Mouse (Mus musculus) embryonic stem cell, embryonic (primary cell): Measurements from ENCODE around the gene Ttyh2.

Experiments
- CTCF ChIA-PET, 4 experiments: fragments of 300-600 bp in 2 of 4; fragments of 350-600 bp in 2 of 4; sonication (Branson Sonifier 250); formaldehyde crosslinking; loops; one replicate each; lab custom pipeline; 2022; ENCODE audit warnings: inconsistent platforms in 2 of 4; lab: Charles Lee
- POLR2A ChIA-PET, 4 experiments: fragments of 300-600 bp in 2 of 4; fragments of 350-600 bp in 2 of 4; sonication (Branson Sonifier 250); formaldehyde crosslinking; loops; one replicate each; lab custom pipeline; 2022; ENCODE audit warnings: antibody characterized with exemption in 4 of 4, inconsistent platforms in 1 of 4; lab: Charles Lee

Ttyh2 gene

DNA sequence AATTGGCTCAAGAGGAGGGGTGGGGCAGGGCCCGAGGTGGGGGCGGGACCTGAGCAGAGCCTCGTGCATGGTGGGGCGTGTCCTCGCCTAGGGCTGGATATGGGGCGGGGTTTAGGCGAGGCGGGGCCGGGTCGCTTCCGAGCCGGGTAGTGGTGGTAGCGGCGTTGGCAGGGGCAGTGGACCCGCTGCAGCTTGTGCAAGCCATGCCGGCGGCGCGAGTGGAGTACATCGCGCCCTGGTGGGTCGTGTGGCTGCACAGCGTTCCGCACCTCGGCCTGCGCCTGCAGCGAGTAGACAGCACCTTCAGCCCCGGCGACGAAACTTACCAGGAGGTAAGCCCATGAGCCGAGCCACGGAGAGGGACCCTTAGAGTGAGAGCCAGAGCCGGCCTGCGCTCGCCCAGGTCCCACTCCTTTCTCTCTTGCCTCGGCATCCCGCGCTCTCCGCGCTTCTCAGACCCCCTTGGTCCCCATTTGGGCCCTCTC, at the start of gene Ttyh2:
Gene Ttyh2, plus strand, starts transcription at position 91 of the 485 bp plus-strand sequence.
- ChIA-PET POLR2A (interaction anchor here (0.5 to 10.4 kb wide), 15 partner anchors 7 to 1262 kb away, joined by 3 to 215 read pairs (median 4); partner anchors contain the start of gene Rpl38 (in 1 of the 4)), CTCF (interaction anchor here in 1 of 4 experiments (1.0 kb wide), 1 partner anchor 8 kb away, joined by 3 read pairs; no protein-coding TSS in a partner anchor)

DNA sequence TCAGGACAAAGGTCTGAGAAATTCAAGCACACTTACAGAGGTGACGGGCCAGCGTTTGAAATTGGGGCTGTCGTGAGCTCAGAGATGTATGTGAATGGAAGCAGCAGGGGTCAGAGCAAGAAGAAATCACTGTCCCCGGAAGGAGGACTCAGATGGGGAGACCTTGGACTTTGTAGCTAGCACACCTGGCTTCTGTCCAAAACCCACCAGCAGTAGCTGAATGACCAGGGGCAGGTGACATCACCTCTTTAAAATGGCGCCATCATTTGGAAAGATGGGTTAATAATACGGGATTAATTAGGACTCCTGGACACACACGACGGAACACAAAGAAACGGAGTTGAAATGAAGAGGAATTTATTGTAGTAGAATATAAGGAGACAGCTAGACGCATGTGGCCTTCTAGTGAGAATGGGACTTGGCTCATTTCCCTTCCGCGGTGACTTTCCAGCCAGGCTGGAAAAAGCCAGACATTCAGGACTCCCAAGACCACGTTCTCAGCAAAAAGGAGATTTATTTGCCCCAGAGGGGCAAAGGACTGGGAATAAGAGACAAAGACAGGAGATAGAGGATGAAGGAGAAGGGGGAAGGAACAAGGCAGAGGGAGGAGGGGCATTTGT, 49.0 kb upstream of the Ttyh2 start:
- CTCF ChIA-PET: interaction anchor here (0.5 to 8.2 kb wide), 11 partner anchors 10 to 215 kb away, joined by 3 to 133 read pairs (median 6); no protein-coding TSS in a partner anchor

DNA sequence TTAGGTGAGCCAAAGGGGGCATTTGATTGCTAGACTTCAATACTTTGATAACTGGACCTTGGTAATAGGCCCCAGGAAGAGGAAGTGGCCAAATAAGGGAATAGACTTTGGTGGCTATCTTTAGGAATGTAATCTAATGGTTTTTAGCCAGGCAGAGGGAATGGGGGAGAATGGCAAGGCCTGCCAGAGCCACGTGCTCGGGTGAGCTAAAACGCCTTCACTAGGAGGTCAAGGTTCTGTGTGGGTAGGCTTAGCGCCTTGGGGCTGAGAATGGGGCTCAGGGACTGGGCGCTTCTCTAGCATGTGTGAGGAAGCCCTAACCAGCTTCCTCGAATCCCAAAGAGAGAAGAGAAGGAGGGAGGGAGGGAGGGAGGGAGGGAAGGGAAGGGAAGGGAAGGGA, 48.2 kb upstream of the Ttyh2 start:
- CTCF ChIA-PET: interaction anchor here (0.5 to 8.2 kb wide), 47 partner anchors 8 to 689 kb away, joined by 3 to 133 read pairs (median 6); partner anchors contain the start of genes Btbd17 (in 1 of the 4) and Rpl38 (in 1 of the 4)
- POLR2A ChIA-PET: interaction anchor here in 3 of 4 experiments (0.6 to 3.1 kb wide), 17 partner anchors 8 to 425 kb away, joined by 3 to 12 read pairs (median 4); partner anchors contain the start of gene Rpl38 (in 1 of the 3)

More for the DNA sequence above, 49.0 kb upstream of the Ttyh2 start:
- POLR2A ChIA-PET: interaction anchor here in 3 of 4 experiments (0.6 to 2.2 kb wide), 22 partner anchors 9 to 432 kb away, joined by 3 to 9 read pairs (median 3); partner anchors contain the start of gene Rpl38 (in 1 of the 3)

DNA sequence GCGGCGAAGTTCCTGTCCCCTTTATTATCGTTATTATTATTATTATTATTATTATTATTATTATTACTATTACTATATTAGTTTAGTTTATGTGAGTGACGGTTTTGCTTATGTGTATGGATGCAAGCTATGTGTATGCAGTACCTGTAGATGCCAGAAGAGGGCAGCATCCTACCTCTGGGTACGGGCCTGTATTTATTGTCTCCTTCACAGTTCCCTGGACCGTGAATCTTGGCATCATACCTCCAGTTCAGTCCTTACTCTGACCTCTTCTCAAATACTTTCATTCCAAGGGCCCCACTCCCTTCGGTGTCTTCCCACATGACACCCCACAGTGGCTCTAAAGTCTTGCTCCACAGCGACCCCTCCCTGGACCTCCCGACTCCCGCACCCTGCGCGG, 47.2 kb upstream of the Ttyh2 start:
- ChIA-PET POLR2A (interaction anchor here in 3 of 4 experiments (0.6 to 3.2 kb wide), 31 partner anchors 8 to 449 kb away, joined by 3 to 18 read pairs (median 4); partner anchors contain the start of gene Rpl38 (in 1 of the 3)), CTCF (interaction anchor here (0.6 to 8.2 kb wide), 93 partner anchors 8 to 1775 kb away, joined by 3 to 133 read pairs (median 4); partner anchors contain the start of genes Rpl38 (in 2 of the 4) and Btbd17 (in 1 of the 4))

DNA sequence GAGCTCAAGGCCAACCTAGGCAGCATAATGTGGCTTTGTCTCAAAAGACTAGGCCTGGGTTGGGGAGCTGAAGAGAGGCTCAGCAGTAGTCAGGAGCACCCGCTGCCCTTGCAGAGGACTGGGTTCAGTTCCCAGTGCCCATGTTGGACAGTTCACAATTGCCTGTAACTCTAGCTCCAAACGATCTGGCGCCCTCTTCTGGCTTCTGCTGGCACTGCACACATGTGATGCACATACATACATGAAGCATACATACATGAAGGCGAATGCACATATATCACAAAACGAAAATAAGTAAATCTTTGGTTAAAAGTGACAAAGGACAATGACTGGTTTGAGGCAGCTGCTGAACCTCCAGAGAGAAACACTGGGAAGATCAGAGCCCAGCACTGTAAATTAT, 45.2 kb upstream of the Ttyh2 start:
- CTCF ChIA-PET: interaction anchor here (0.5 to 8.2 kb wide), 35 partner anchors 9 to 1966 kb away, joined by 3 to 133 read pairs (median 4); partner anchors contain the start of gene Rpl38 (in 1 of the 4)
- POLR2A ChIA-PET: interaction anchor here in 3 of 4 experiments (0.5 to 3.2 kb wide), 5 partner anchors 8 to 257 kb away, joined by 3 to 18 read pairs (median 5); partner anchors contain the start of gene Rpl38 (in 1 of the 3)

DNA sequence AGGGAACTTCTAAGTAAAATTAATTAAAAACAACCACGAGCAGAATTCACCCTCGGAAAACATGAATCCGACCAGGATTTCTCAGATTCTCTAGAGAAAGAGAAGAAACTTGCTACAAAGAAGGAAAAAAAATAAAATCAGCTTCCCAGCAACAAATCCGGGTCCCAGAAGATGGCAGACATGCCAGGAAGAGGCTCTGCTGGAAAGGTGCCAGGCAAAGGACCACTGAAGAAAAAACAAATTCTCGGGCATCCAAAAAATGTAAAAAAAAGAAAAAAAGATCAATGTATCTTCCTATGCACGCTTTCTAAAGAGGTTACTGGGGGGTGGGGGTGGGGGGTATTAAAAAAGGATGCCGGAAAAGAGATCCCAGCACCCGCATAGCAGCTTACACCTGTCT, 43.0 kb upstream of the Ttyh2 start:
- POLR2A ChIA-PET: interaction anchor here in 1 of 4 experiments (0.6 to 1.0 kb wide), 2 partner anchors 34 to 807 kb away, joined by 3 to 5 read pairs; no protein-coding TSS in a partner anchor
- CTCF ChIA-PET: interaction anchor here in 1 of 4 experiments (0.6 kb wide), 1 partner anchor 349 kb away, joined by 6 read pairs; no protein-coding TSS in a partner anchor

DNA sequence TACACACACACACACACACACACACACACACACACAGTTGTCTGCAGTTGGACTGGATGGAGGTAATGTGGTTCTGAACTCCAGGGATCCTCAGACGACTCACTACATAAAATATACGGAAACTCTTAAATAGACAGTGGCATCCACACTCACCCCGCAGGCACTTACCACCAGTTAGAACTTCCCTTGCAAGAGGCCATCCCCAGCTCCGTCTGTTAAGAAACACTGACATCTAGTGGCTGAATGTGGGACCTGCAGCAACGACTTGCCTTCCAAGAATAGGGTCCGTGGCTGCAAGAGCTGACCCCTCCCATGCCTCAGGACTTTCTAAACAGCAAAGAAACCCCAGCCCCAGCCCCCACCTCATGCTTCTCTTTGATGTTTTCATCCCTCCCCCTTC, 38.9 kb upstream of the Ttyh2 start:
- ChIA-PET POLR2A (interaction anchor here (0.5 to 3.1 kb wide), 33 partner anchors 8 to 830 kb away, joined by 3 to 9 read pairs (median 4); partner anchors contain the start of gene Rpl38 (in 2 of the 4)), CTCF (interaction anchor here (0.5 to 8.6 kb wide), 129 partner anchors 8 to 1680 kb away, joined by 3 to 133 read pairs (median 4); partner anchors contain the start of genes Rpl38 (in 2 of the 4) and Btbd17 (in 1 of the 4))

DNA sequence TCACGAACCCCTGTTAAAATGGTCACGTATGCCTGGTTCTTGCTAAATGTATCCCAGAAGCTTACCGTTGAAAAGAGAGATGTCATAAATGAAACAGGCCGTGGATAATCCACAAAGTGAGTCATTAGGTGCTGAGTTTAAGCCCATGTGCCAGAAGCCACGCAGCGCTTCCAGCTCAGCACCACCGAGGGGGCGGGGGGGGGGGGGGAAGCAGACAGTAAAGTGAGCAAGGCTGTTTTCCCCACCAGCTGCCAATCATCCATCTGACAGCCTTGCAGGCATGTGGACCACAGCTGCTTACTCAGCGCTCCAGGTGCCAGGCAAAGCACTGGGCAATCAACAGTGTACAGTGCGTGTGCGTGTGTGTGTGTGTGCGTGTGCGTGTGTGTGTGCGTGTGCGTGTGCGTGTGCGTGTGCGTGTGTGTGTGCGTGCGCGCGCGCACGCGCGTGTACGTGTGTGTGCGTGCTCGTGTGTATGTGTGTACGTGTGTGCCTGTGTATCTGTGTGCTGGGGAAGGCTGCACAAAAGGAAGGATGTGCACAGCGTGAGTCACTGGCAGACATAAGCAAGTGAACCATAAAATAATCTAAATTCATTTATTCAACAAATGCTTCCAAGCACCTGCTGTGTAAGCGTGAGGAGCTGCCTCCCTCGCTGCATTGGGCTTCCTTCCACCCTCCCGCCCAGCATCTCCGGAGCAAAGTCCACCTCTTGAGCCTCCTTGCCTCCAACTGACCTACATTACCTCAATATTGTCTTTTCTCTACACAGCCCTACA, 38.3 kb upstream of the Ttyh2 start:
- POLR2A ChIA-PET: interaction anchor here in 3 of 4 experiments (0.6 to 3.1 kb wide), 28 partner anchors 9 to 921 kb away, joined by 3 to 8 read pairs (median 4); partner anchors contain the start of gene Rpl38 (in 2 of the 3)
- CTCF ChIA-PET: interaction anchor here (0.6 to 8.6 kb wide), 107 partner anchors 7 to 825 kb away, joined by 3 to 133 read pairs (median 4); partner anchors contain the start of genes Rpl38 (in 2 of the 4) and Btbd17 (in 1 of the 4)

DNA sequence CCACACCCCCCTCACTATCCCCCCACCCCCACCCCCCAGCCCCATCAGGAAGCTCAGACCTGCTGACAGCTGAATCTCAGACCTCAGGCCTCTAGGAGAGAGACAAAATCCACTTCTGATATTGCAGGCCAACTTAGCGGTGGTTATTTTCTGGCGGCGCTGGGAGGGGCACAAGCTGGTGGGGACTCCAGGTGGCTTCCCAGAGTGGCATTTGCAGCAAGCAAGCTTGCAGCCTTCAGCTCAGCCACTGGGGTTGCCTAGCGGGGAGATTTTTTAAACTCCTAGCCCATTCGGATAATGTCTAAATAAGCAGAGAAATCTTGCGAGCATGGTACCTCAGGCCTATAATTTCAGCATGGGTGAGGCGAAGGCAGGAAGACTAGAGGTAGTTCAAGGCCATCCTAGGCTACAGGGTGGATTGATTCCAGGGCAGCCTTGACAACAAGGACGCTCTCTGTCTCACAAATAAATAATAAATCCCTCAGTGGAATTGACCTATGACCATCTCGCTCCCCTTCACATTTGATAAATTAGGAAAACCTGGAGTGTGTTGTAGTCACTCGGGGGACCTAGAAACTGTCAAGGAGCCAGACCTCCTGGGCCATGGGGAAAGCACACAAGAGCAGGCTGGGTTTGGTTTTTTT, 36.5 kb upstream of the Ttyh2 start:
- POLR2A ChIA-PET: interaction anchor here in 2 of 4 experiments (0.6 to 5.8 kb wide), 8 partner anchors 9 to 79 kb away, joined by 3 to 39 read pairs (median 4); partner anchors contain the start of gene Rpl38 (in 2 of the 2)
- CTCF ChIA-PET: interaction anchor here in 3 of 4 experiments (0.6 to 8.6 kb wide), 8 partner anchors 8 to 161 kb away, joined by 3 to 133 read pairs (median 8); no protein-coding TSS in a partner anchor

DNA sequence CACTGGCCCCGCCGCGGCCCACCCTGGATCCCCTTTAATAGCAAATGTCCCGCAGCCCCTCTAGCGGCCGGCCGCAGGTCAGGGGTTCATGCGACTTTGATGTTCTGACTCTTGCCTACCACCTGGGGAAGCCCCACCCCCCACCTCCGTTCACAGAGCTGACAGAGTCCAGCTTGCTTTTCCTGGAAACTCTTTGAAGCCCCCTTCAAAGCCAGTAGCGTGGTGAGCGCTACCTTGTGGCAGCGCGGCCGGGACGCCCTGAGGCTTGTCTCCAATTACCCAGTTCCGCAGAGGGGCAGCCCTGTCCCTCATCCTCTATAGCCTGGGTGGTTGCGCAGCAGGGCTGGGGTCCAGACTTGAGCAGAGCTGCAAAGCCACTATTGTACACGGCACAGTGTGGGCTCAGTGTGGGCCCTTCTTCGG, 35.5 kb upstream of the Ttyh2 start:
- ChIA-PET CTCF (interaction anchor here (0.7 to 8.6 kb wide), 18 partner anchors 9 to 569 kb away, joined by 3 to 133 read pairs (median 4); partner anchors contain the start of gene Rpl38 (in 1 of the 4)), POLR2A (interaction anchor here in 2 of 4 experiments (0.6 to 5.8 kb wide), 11 partner anchors 12 to 315 kb away, joined by 3 to 39 read pairs (median 4); partner anchors contain the start of gene Rpl38 (in 2 of the 2))

DNA sequence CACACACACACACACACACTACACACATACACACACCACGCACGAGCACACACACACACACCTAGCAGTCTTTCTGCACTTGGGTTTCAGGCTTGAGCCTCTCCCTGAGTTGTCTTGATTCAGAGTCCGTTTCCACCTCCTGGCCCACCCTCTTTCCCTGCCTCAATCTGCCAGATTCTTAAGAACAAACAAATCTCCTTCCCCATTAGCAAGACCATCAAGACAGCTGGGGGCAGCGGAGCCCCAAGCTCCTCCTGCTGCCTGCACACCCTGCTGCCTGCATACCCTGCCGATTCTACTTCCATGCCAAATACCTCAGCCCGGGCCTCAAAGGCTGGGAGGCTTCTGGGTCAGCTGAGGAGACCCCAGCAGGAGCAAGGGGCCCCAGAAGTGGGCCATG, 34.6 kb upstream of the Ttyh2 start:
- ChIA-PET CTCF (interaction anchor here (0.5 to 8.6 kb wide), 15 partner anchors 8 to 162 kb away, joined by 3 to 133 read pairs (median 4); no protein-coding TSS in a partner anchor), POLR2A (interaction anchor here in 3 of 4 experiments (1.0 to 5.8 kb wide), 23 partner anchors 12 to 446 kb away, joined by 3 to 39 read pairs (median 5); partner anchors contain the start of gene Rpl38 (in 3 of the 3))

DNA sequence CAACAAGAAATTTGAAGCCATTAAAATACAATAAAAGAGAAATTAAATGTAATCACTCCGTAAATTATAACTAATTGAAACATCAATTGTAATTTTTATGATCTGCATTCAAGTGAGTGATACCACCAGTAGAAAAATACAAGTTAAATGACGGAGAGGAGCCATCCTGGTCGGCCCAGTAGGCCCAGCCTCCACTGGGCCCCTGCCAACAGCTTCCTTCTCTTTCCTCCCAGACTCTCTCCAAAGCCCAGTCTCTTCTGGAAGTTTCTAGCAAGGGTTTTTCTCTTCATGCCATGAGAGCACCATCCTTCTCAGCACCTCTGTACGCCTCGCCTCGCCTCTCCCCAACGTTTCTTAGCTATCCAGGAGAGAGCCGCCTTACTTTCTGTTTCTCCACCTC, 34.1 kb upstream of the Ttyh2 start:
- ChIA-PET POLR2A (interaction anchor here (0.7 to 5.8 kb wide), 29 partner anchors 11 to 447 kb away, joined by 3 to 39 read pairs (median 5); partner anchors contain the start of gene Rpl38 (in 3 of the 4)), CTCF (interaction anchor here (0.5 to 8.6 kb wide), 18 partner anchors 8 to 574 kb away, joined by 3 to 133 read pairs (median 4); partner anchors contain the start of gene Sdk2 (in 1 of the 4))

DNA sequence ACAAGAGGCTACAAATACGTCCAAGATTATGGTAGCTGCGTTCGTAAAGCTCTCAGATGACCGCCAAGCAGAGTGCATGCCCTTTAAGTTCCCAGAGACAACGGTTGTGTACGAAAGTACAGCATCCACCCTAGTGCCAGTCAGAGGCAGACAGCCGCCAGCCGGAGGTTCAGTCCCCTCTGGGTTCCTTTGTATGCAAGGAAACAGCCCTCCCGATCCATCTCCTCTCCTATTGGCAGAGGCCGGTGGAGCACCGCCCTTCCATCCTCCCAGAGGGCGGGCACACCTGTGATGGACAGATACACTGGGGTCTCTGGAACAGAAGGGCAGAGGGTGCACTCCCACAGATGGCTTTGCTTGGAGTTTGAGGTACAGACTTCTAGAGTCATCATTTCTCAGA, 33.0 kb upstream of the Ttyh2 start:
- CTCF ChIA-PET: interaction anchor here (0.5 to 8.6 kb wide), 14 partner anchors 8 to 793 kb away, joined by 3 to 133 read pairs (median 4); partner anchors contain the start of genes Rpl38 (in 1 of the 4) and Sdk2 (in 1 of the 4)
- POLR2A ChIA-PET: interaction anchor here in 3 of 4 experiments (0.5 to 5.8 kb wide), 21 partner anchors 10 to 427 kb away, joined by 3 to 39 read pairs (median 5); partner anchors contain the start of gene Rpl38 (in 2 of the 3)

DNA sequence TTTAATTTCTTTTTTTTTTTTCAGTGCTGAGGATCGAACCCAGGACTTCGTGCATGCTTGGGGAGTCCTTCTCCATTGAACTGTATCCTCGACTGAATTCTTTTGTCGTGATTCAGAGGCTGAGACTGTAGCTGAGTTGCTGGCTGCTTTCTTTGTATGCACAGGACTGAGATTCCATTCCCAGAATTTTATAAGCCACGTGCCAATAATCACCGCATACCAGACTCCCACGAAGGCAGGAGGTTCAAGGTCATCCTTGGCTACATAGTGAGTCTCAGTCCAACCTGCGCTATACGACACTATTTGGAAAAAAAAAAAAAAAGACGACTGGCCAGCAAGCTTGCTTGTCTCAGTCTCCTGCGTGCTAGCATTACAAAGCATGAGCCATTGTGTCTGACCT, 32.3 kb upstream of the Ttyh2 start:
- ChIA-PET POLR2A (interaction anchor here (0.7 to 5.8 kb wide), 10 partner anchors 12 to 428 kb away, joined by 3 to 39 read pairs (median 5); partner anchors contain the start of gene Rpl38 (in 1 of the 4)), CTCF (interaction anchor here in 3 of 4 experiments (0.5 to 8.6 kb wide), 10 partner anchors 10 to 1572 kb away, joined by 3 to 133 read pairs (median 6); no protein-coding TSS in a partner anchor)

DNA sequence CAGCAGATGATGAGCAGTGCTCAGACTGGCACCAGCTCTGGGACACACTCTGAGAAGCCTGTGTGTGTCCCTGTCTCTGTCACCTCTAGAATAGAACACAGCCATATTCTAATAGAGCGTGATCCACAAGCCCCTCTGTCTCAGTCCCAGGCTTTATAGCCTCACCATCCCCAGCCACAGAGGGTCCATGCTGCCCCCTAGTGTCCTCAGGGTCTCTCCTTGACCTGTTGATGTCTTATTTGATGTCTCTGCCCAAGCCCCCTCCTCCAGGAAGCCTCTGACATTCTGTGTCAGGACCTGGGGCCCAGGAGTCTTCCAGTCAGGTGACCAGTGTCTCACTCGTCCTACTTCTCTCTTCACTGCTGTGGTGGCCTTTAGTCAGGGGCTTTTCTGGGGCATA, 31.1 kb upstream of the Ttyh2 start:
- POLR2A ChIA-PET: interaction anchor here in 2 of 4 experiments (0.6 to 5.8 kb wide), 6 partner anchors 11 to 68 kb away, joined by 3 to 39 read pairs (median 4); partner anchors contain the start of gene Rpl38 (in 1 of the 2)

More for the DNA sequence above, 31.1 kb upstream of the Ttyh2 start:
- CTCF ChIA-PET: interaction anchor here (0.6 to 1.1 kb wide), 7 partner anchors 8 to 734 kb away, joined by 3 to 5 read pairs (median 4); no protein-coding TSS in a partner anchor
